Mouse (Mus musculus) neural tube, postnatal 0 days (tissue): Measurements from ENCODE around the gene Tmem52b. TPM values are rescaled to one million over a fixed set of nuclear protein-coding genes. Genes with fewer than 3 reads are reported as not detected.

ENCODE experiments used
- polyA plus RNA-seq: library from polyadenylated mRNA; unstranded; fragments of >200 nt; fragmentation: Nextera tagmentation; extraction: Ambion mirVana; gene quantifications from 2 replicates; pipeline ENCODE4 v1.2.1, GENCODE M21; 2015

Gene Tmem52b
- not detected in 2 replicates for polyA plus RNA-seq

GRCm38 (mm10) chr6:129512367-129512766 is at the start of gene Tmem52b:
Gene Tmem52b (plus strand): TSS chr6:129512555.

GRCm38 (mm10) chr6:129507024-129507423 is 5.3 kb upstream of the Tmem52b start, which contains the start of gene Olr1:
Gene Olr1 (minus strand): TSS chr6:129507165.

GRCm38 (mm10) chr6:129532942-129533860 is 20.8 kb downstream of the Tmem52b start, which contains the start of gene Gabarapl1:
Gene Gabarapl1 (plus strand): TSS chr6:129533160.

Other genes with a start within 250 kb of the Tmem52b start
- gene Cd69, start 237.1 kb upstream of the Tmem52b start, polyA plus RNA-seq: not detected in 2 replicates
- gene 4922502D21Rik, start 180.8 kb upstream of the Tmem52b start, polyA plus RNA-seq: not detected in 2 replicates
- 0.41 and 0.48 TPM in 2 replicates for gene Clec12a, start 169.9 kb upstream of the Tmem52b start, polyA plus RNA-seq
- 0.17 and 0.22 TPM in 2 replicates for gene Clec12b, start 126.7 kb upstream of the Tmem52b start, polyA plus RNA-seq
- gene Clec1b, start 115.3 kb upstream of the Tmem52b start, polyA plus RNA-seq: 0.74 and 0.83 TPM in 2 replicates
- 0.09 and 0.22 TPM in 2 replicates for gene Clec9a, start 103.7 kb upstream of the Tmem52b start, polyA plus RNA-seq
- gene Clec1a, start 60.6 kb upstream of the Tmem52b start, polyA plus RNA-seq: 3.1 and 3.5 TPM in 2 replicates
- gene Olr1, start 5.4 kb upstream of the Tmem52b start, polyA plus RNA-seq: not detected in 2 replicates
- 266 and 268 TPM in 2 replicates for gene Gabarapl1, start 20.6 kb downstream of the Tmem52b start, polyA plus RNA-seq
- gene Klre1, start 65.3 kb downstream of the Tmem52b start, polyA plus RNA-seq: not detected in 2 replicates
- gene Klrd1, start 79.2 kb downstream of the Tmem52b start, polyA plus RNA-seq: not detected in 2 replicates
- 0.23 and 0.26 TPM in 2 replicates for gene Klrk1, start 111.3 kb downstream of the Tmem52b start, polyA plus RNA-seq
- not detected in 2 replicates for gene Klrc3, start 130.8 kb downstream of the Tmem52b start, polyA plus RNA-seq
- not detected in 2 replicates for gene Klrc2, start 148.1 kb downstream of the Tmem52b start, polyA plus RNA-seq
- gene Klrc1, start 166.4 kb downstream of the Tmem52b start, polyA plus RNA-seq: not detected in 2 replicates
- gene Klri1, start 204.6 kb downstream of the Tmem52b start, polyA plus RNA-seq: 1.1 and 1.7 TPM in 2 replicates
- not detected in 2 replicates for gene Klri2, start 227.9 kb downstream of the Tmem52b start, polyA plus RNA-seq